Mouse (Mus musculus) embryonic facial prominence, embryonic 13.5 days (tissue): ENCODE data around the gene Olfr30. TPM values are rescaled to one million over a fixed set of nuclear protein-coding genes. Genes with fewer than 3 reads are reported as not detected.
"Not testable (repeated sequence)": the region's sequence is repeated elsewhere in the genome, so short reads cannot be mapped to it uniquely, and the experiment has no call there.

Experiments used
- ATAC-seq: fragments of 200-750 bp; cut with Nextera tagmentation; 2 replicates; pipeline ENCODE4 v1.8.0; 2017; ENCODE audit warnings: low read depth; ENCODE audit not compliant: insufficient number of reproducible peaks, insufficient read depth, low FRiP score, low TSS enrichment
- H3K27ac ChIP-seq: fragments of 300-500 bp; sonication (generic); 2 replicates; pipeline ENCODE4 v1.5.1; 2015; ENCODE audit warnings: moderate library complexity, mild to moderate bottlenecking, inconsistent platforms
- H3K27me3 ChIP-seq: fragments of 300-500 bp; sonication (generic); 2 replicates; pipeline ENCODE4 v1.6.1; 2015; ENCODE audit warnings: mild to moderate bottlenecking, inconsistent platforms
- H3K36me3 ChIP-seq: fragments of 300-500 bp; sonication (generic); 2 replicates; pipeline ENCODE4 v1.6.1; 2015; ENCODE audit warnings: mild to moderate bottlenecking, inconsistent platforms
- H3K4me1 ChIP-seq: fragments of 300-500 bp; sonication (generic); 2 replicates; pipeline ENCODE4 v1.6.1; 2015; ENCODE audit warnings: inconsistent platforms
- H3K4me2 ChIP-seq: fragments of 300-500 bp; sonication (generic); 2 replicates; pipeline ENCODE4 v1.6.1; 2015; ENCODE audit warnings: moderate library complexity, mild to moderate bottlenecking, inconsistent platforms
- H3K4me3 ChIP-seq: fragments of 300-500 bp; sonication (generic); 2 replicates; pipeline ENCODE4 v1.5.1; 2015; ENCODE audit warnings: mild to moderate bottlenecking, inconsistent platforms
- H3K9ac ChIP-seq: fragments of 300-500 bp; sonication (generic); 2 replicates; pipeline ENCODE4 v1.6.1; 2015; ENCODE audit warnings: mild to moderate bottlenecking, inconsistent platforms
- H3K9me3 ChIP-seq: fragments of 300-500 bp; sonication (generic); 2 replicates; pipeline ENCODE4 v1.6.1; 2016; ENCODE audit warnings: inconsistent platforms
- WGBS: fragments of 180-500 bp; shearing (Covaris S2); methylation state at CpG from one replicate; pipeline ENCODE4 v1.1.7; 2015; ENCODE audit warnings: mixed read lengths; 5-methylcytosine and 5-hydroxymethylcytosine counted together
- polyA plus RNA-seq: library from polyadenylated mRNA; unstranded; fragments of >200 nt; fragmentation: Nextera tagmentation; extraction: Ambion mirVana; gene quantifications from 2 replicates; pipeline ENCODE4 v1.2.1, GENCODE M21; 2015

Gene Olfr30
- 0.14 TPM in 1 of 2 replicates, not detected in the other for polyA plus RNA-seq

DNA sequence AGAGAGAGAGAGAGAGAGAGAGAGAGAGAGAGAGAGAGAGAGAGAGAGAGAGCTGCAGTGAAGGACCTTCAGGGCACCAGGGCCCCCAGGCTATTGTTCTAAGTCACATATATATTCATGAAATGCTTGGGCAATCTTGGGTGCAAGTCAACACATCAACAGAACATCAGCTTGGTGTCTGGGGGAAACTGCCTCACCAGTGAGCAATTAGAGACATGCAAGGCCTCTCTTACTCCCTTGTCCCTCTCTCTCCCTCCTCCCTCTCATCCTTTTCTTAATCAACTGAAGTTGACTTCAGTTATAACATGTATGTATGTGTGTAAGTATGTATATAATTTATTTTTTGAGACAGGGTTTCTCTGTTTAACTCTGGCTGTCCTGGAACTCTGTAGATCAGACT lies at the start of gene Olfr30:
TSS of gene Olfr30 (minus strand) at position 101 of the 400 bp plus-strand sequence.
- Histone ChIP-seq H3K4me1 (no peaks in the 10 kb centered on the region), H3K9ac (no peak within 1 kb of the TSS), H3K4me2 (no peak within 1 kb of the TSS), H3K36me3 (no peaks in the 10 kb centered on the region), H3K27me3 (no peaks in the 10 kb centered on the region), H3K9me3 (no peaks in the 10 kb centered on the region), H3K27ac (no peak within 1 kb of the TSS), H3K4me3 (no peak within 1 kb of the TSS)
- ATAC-seq: no peak

DNA sequence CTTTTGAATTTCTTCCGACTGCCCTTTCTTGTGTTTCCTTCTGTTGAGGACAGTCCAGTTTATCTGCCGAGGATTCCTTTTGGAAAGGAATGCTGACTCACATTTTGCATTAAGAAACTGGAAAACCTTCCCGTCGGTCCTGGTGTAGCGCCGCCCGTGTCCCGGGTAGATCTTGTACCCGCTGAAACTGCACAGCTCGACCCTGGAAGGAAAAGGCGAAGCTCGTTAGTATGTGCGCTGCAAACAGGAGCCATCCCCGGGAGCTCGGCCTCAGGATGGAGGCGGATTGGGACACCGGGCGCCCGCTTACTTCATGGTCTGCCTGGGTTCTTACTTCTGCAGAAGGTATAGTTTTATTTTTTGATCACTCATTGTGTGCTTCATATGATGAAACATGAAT lies 47.0 kb upstream of the Olfr30 start:
- H3K4me1 ChIP-seq, H3K9ac ChIP-seq, ATAC-seq, H3K27ac ChIP-seq, H3K9me3 ChIP-seq, H3K27me3 ChIP-seq, H3K4me2 ChIP-seq, H3K4me3 ChIP-seq, H3K36me3 ChIP-seq: not testable (repeated sequence)
- 87% methylated on average over 19 of the region's 19 CpGs for WGBS

DNA sequence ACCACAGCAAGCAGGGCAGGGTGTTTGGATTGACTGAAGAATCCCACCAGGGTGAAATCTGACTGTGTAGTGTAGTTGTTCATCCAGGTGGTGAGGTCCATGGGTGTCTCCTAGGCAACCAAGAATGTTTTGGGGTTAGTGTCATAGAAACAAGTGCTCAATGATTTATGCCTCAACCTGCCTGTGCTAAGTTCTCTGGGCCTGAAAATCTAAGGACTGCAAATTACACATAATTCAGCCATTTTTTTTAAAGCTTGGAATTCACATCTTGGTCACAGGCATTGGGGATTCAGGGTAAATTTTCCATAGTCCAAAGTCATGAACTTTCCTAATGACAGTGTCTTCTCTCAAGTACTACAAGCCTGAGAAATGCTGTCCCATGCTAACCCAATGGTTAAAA lies 40.4 kb upstream of the Olfr30 start, which contains the start of gene Olfr331:
TSS of gene Olfr331 (minus strand) at position 101 of the 400 bp plus-strand sequence.
- H3K4me3 ChIP-seq, H3K27me3 ChIP-seq, H3K4me1 ChIP-seq, H3K9ac ChIP-seq, H3K9me3 ChIP-seq, H3K4me2 ChIP-seq, ATAC-seq, H3K27ac ChIP-seq, H3K36me3 ChIP-seq: not testable (repeated sequence)

DNA sequence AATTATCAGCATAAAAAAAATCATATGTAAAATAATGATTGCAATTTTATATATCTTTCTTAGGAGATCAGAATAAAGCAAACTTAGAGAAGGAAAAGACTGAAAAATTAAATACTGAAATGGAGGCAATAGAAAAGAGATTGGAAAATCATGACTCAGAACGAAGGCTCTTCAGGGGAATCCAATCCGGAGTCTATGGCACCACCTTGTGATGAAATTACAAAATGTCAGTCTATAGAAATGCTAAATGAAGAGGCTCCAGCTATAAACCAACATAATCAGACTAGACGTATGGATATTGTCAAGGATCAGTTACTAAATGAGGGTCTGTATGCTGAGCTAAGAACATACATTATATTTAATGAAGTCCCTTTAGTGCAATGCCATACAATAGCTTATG lies 37.2 kb upstream of the Olfr30 start:
- no peaks in the 10 kb centered on the region for H3K36me3 ChIP-seq
- no peak overlapping the region for H3K27ac ChIP-seq
- H3K9me3 ChIP-seq: no peaks in the 10 kb centered on the region
- WGBS: 50% methylated on average over 3 of the region's 3 CpGs
- H3K4me1 ChIP-seq: no peaks in the 10 kb centered on the region
- H3K4me2 ChIP-seq: no peak overlapping the region
- ATAC-seq: no peak
- H3K27me3 ChIP-seq: no peaks in the 10 kb centered on the region
- H3K4me3 ChIP-seq: no peak overlapping the region
- no peak overlapping the region for H3K9ac ChIP-seq

DNA sequence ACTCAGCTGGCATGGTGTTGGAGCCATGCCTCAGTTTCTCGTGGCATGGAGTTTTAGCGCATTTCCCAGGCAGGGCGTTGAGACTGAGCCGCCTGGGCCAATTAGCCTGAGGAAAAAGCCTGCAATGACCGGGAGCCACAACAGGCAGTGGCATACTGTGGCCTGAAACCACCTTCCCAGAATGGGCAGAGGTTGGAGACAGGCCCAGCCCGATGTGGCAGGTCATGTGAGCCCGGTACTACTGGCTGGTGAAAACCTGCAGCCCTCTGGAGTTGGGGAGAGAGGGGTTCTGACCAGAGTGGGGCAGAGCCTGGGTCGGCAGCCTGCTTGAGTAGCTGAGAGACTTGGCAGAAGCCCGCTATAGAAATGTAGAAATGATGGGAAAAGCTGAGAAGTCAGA lies 36.7 kb upstream of the Olfr30 start:
- Histone ChIP-seq H3K4me1 (no peaks in the 10 kb centered on the region), H3K4me3 (no peak overlapping the region), H3K4me2 (no peak overlapping the region), H3K9ac (no peak overlapping the region), H3K27ac (no peak overlapping the region), H3K36me3 (no peaks in the 10 kb centered on the region), H3K27me3 (no peaks in the 10 kb centered on the region), H3K9me3 (no peaks in the 10 kb centered on the region)
- 82% methylated on average over 9 of the region's 9 CpGs for WGBS
- ATAC-seq: no peak

DNA sequence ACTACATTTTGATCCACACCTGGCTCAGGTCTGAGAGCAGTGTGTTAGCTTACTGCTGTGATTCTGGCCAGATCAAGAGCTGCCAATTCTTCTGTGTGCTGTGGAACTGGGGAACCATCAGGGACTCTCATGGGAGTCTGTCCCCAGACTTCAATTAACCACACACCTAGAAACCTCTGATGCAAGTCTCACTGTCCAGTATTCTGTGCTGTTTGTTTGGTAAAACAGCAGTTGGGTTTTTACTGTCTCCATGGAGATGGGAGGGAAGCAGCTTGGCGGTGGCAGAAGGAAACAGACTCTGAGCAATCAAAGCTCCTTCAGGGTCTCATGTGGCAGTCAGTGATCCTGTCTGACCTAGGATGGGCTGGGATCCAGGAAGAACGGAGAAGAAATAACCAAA lies 30.4 kb upstream of the Olfr30 start, which contains the start of gene Olfr332:
TSS of gene Olfr332 (minus strand) at position 101 of the 400 bp plus-strand sequence.
- no peaks in the 10 kb centered on the region for H3K9me3 ChIP-seq
- H3K9ac ChIP-seq: no peak within 1 kb of the TSS
- H3K4me3 ChIP-seq: no peak within 1 kb of the TSS
- no peak for ATAC-seq
- H3K4me2 ChIP-seq: no peak within 1 kb of the TSS
- H3K4me1 ChIP-seq: no peaks in the 10 kb centered on the region
- no peaks in the 10 kb centered on the region for H3K36me3 ChIP-seq
- no peaks in the 10 kb centered on the region for H3K27me3 ChIP-seq
- no peak within 1 kb of the TSS for H3K27ac ChIP-seq
- WGBS: 93% methylated on average over 2 of the region's 2 CpGs

DNA sequence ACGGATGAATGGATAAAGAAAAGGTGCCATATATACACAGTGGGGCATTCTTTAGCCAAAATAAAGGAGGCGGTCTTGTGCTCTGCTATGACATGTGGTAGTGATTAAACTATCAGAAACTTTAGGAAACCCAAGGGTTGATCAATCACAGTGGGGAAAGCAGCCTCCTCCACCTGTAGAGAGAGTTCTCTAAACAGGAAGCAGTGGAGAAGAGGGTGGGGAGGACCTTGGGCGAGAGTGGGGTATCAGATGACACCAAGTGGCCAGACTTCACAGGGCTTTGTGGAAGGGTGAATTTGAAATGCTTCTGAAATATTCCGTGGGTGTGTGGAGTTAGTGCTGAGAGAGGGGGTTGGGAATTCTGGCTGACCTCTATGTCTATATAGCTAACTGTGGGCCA lies 8.5 kb downstream of the Olfr30 start:
- Histone ChIP-seq H3K27me3 (no peaks in the 10 kb centered on the region), H3K9me3 (peaks cover 5% of the 10 kb centered on the region; the same call in 1 of the 2 replicates), H3K4me3 (no peak overlapping the region), H3K27ac (no peak overlapping the region), H3K36me3 (no peaks in the 10 kb centered on the region), H3K4me2 (no peak overlapping the region), H3K4me1 (peaks cover 6% of the 10 kb centered on the region; the same call in 1 of the 2 replicates), H3K9ac (no peak overlapping the region)
- 12% methylated on average over 4 of the region's 4 CpGs for whole genome bisulfite sequencing
- ATAC-seq: no peak

DNA sequence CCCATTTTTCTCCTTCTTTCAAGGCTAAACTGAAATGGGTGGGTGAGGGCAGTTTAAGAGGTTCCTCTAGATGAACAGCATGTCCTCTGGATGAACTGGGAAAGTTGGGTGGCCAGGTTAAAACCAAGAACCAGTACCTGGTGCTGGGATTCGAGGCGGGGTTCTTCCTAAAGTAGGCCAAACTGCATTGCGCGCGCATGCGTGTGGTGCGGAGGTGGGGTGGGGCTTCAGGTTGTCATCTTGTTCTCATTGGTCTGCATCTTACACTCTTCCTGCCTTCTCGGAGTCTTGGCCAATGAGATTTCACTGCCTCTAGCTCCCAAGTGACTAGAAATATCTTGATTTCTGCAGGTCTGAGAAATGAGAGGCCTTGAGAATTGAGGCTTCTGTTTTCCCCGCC lies 9.3 kb downstream of the Olfr30 start, which contains the start of gene Lypd9:
TSS of gene Lypd9 (minus strand) at position 165 of the 400 bp plus-strand sequence.
- H3K27me3 ChIP-seq: no peaks in the 10 kb centered on the region
- peaks cover 5% of the 10 kb centered on the region; the same call in 1 of the 2 replicates for H3K9me3 ChIP-seq
- H3K27ac ChIP-seq: no peak within 1 kb of the TSS
- ATAC-seq: no peak
- no peaks in the 10 kb centered on the region for H3K36me3 ChIP-seq
- H3K9ac ChIP-seq: no peak within 1 kb of the TSS
- H3K4me1 ChIP-seq: peaks cover 6% of the 10 kb centered on the region; the same call in 1 of the 2 replicates
- H3K4me2 ChIP-seq: no peak within 1 kb of the TSS
- H3K4me3 ChIP-seq: no peak within 1 kb of the TSS
- WGBS: 94% methylated on average over 9 of the region's 9 CpGs

DNA sequence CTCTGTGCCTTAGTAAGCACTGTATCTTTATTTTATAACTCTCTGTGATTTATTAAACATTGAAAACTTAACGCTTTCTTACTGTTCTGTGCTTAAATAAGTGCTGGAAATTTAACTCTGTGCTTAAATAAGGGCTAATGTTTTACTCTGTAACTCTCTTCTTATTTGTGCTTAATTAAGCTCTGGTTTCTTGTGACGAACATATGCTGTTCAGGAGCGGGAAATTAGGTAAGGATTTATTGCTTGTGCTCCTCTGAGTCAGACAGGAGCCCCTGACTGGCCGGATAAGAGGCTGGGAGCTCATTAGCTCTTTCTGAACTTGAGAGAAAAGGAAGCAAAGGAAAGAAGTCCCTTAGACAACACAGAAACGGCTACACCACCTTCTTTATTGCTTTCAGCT lies 24.2 kb downstream of the Olfr30 start:
- Histone ChIP-seq H3K4me1 (no peaks in the 10 kb centered on the region), H3K9me3 (no peaks in the 10 kb centered on the region), H3K4me3 (no peak overlapping the region), H3K4me2 (no peak overlapping the region), H3K36me3 (no peaks in the 10 kb centered on the region), H3K9ac (no peak overlapping the region), H3K27ac (no peak overlapping the region), H3K27me3 (no peaks in the 10 kb centered on the region)
- 39% methylated on average over 5 of the region's 5 CpGs for WGBS
- no peak for ATAC-seq

DNA sequence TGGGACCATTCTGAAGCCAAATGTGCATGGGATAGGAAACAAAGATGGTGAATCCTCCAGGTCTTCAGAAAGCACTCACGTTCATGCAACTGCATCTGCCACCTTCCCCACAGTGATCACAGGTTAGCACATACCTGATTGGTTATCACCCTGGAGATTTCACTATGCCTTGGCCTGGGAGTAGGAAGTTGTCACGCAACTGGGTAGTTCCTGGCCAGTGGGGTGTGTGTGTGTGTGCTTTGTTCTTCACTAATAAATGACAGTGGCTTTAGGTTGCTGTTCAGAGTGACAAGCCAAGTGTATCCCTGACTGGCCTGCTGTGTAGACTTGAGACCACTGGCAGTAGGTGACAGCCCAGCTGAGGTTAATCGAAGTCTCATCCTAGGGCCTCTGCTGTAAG lies 29.8 kb downstream of the Olfr30 start, which contains the start of gene Gm12253:
TSS of gene Gm12253 (plus strand) at position 301 of the 400 bp plus-strand sequence.
- Histone ChIP-seq H3K27ac (no peak within 1 kb of the TSS), H3K4me1 (peaks cover 13% of the 10 kb centered on the region), H3K9me3 (no peaks in the 10 kb centered on the region), H3K36me3 (no peaks in the 10 kb centered on the region), H3K4me3 (no peak within 1 kb of the TSS), H3K27me3 (no peaks in the 10 kb centered on the region), H3K9ac (no peak within 1 kb of the TSS), H3K4me2 (no peak within 1 kb of the TSS)
- no peak for ATAC-seq
- WGBS: 83% methylated on average over 3 of the region's 3 CpGs

DNA sequence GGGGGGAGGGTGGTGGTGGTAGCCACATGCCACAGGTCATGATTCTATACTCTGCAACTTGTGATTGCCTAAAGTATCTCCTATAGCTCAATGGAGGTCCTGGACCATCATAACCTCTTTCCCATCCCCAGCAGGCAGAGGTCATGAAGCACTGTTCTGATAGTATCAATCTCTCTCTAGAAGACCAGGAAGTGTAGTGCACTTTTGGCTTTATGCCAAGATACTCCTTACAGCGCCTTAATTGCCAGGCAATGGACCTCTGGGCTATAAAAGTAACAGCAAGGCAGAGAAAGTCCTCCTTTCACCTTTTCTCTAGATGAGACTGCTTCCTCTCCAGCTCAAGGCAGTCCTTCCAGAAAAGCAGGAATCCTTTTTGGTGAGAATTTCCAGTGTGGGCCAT lies 41.3 kb downstream of the Olfr30 start, which contains the start of gene 1810065E05Rik:
TSS of gene 1810065E05Rik (plus strand) at position 297 of the 400 bp plus-strand sequence.
- Histone ChIP-seq H3K9ac (no peak within 1 kb of the TSS), H3K36me3 (no peaks in the 10 kb centered on the region), H3K4me3 (no peak within 1 kb of the TSS), H3K9me3 (no peaks in the 10 kb centered on the region), H3K27ac (no peak within 1 kb of the TSS), H3K4me1 (no peaks in the 10 kb centered on the region), H3K27me3 (no peaks in the 10 kb centered on the region), H3K4me2 (no peak within 1 kb of the TSS)
- ATAC-seq: no peak
- 71% methylated on average over 1 of the region's 1 CpGs for WGBS

DNA sequence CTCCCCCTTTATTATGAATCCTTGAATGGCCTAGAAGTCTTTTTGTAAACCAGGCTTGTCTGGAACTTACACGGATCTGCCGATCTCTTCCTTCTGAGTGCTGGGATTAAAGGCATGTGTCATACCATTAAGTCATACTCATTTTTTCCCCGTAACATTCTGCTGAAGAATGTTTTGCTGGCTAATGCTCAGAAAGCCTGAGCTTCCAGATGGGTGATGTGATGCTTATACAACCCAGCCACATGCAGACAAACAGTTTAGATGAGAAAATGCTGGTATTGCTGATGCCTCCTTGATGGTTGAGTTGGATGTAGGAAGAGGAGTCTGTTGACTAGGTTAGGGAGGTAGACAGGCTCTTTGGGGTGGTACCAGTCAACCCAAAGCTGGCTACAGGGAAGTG lies 43.7 kb downstream of the Olfr30 start:
- Histone ChIP-seq H3K4me1 (no peaks in the 10 kb centered on the region), H3K4me2 (no peak overlapping the region), H3K9me3 (no peaks in the 10 kb centered on the region), H3K27ac (no peak overlapping the region), H3K4me3 (no peak overlapping the region), H3K36me3 (no peaks in the 10 kb centered on the region), H3K27me3 (no peaks in the 10 kb centered on the region), H3K9ac (no peak overlapping the region)
- 74% methylated on average over 3 of the region's 3 CpGs for WGBS
- no peak for ATAC-seq
